Mouse (Mus musculus) brain, adult 2 months (tissue): ENCODE results near the gene Dnal4.

ENCODE experiments used
- DNase-seq: peaks from one replicate; pipeline ENCODE4 v3.0.0; 2011; ENCODE audit warnings: low read depth, low spot score

The Dnal4 gene

DNA sequence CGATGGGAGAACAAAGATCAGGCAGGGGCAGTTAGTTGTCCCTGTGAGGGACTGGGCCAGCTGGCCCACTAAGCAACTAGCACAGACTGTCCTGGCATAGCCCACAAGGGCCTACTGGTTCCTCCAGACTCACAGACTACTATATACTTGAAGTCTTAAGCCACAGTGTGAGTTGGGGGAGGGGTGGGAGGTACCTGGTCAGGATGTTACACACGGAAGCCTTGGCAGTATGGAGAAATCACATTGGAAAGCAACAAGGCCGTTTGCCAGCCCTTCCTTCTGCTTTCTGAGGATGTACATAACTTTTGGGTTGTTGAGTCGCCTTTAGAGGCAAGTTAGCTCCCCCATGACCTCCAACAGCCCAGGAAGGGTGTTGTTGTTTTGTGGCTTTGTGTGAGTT, 44.0 kb downstream of the Dnal4 start:
- no peak for DNase-seq

DNA sequence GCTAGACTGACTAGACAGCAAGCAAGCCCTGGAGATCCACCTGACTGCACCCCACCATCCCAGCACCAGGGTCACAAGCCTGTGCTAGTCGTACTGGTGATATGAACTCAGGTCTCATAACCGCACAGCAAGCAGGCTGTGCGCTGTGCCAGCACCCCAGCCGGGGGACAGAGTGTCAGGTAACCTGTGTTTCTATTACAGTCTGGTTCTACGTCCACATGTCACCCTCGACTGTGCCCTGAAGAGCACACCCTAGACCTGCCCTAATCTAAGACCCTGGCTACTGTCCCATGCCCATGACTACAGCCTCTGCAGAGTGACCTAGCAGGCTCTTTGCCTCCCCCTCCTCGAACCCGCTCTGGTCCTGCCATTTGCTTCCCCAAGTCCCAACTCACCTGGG, 44.5 kb downstream of the Dnal4 start:
- DNase-seq = no peak

DNA sequence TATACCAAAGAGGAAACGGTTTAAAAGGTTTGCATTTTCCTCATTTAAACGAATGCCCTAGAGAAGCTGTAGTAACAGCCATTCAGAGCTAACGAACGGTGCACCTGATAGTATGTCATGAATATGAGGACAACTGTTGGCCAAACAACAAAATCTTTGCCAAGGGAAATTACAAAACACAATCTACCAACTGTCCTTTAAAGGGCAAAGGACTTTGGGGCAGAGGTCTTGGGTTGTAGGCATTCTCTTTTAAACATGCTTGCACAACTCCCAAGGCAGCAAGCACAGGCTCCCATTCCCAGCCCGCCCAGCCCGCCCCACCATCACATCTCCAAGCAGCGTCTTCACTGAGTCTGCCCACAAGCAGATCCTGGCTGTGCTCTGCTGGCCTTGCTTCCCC, 46.1 kb downstream of the Dnal4 start:
- no peak for DNase-seq

DNA sequence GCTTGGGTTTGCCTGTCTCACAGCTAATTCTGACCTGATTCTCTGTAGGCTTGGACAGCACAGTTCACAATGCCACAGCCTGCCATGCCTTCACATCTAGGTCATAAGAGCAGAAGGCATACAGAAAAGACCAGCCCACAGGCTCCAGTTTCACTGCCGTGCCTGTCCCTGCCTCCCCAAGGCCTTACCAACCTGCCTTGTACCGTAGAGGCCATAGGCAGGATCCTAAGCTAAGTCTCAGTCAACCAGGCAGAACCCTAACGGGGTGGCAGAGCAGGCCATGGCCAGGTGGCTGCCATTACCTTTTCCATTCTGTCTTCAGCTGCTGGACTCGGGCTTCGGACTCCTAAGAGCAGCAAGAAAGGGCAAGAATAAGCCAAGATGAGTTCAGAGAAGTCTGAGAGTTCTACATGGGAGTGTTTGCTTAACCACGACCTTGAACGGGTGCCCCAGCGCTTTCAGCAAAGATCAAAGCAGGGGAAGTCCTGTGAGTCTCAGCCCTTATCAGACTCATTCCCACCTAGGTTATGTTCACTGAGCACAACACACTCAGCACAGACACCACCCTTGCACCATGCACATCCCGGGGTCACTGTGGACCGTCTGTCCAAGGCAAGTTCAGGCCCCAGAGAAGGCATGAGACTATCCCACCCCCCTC, 48.8 kb downstream of the Dnal4 start:
- no peak for DNase-seq

DNA sequence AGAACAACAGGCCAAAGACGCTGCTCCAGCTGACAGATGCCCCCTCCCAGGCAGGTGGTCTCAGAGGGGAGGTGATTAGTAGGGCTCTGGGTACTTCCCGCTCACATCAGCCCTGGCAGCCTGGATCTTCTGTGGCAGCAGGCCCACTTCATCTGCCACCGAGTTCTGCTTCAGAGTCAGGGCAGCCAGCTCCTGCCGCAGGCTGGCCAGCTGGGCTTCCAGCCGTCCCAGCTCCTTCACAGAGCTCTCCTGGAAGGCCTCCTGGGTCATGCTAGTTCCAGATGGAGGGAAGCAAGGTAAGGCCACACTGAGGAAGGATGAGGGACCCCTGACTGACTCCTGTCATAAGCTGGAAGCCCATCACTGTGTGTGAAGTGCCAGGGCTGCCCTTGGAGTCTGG, 49.3 kb downstream of the Dnal4 start:
- DNase-seq = no peak

DNA sequence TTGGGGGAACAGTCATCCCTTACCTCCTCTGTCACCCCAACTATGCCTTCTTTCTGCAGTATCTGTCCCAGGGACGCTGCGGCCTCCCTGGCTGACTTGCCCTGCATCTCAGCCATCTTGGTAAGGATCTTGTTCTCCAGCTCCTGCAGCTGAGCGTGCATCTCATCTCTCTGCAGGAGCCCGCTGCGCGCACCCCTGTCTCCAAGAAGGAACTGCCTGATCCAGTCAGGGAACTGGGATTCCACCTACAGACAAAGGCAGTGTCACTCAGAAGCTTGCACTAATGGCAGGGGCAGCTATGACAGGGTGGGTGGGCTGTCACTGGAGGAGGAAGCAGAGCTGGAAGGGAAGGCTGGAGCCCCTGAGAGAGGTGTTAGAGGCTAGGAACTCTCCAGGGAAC, 49.8 kb downstream of the Dnal4 start:
- peak; percentile 78 for DNase-seq

DNA sequence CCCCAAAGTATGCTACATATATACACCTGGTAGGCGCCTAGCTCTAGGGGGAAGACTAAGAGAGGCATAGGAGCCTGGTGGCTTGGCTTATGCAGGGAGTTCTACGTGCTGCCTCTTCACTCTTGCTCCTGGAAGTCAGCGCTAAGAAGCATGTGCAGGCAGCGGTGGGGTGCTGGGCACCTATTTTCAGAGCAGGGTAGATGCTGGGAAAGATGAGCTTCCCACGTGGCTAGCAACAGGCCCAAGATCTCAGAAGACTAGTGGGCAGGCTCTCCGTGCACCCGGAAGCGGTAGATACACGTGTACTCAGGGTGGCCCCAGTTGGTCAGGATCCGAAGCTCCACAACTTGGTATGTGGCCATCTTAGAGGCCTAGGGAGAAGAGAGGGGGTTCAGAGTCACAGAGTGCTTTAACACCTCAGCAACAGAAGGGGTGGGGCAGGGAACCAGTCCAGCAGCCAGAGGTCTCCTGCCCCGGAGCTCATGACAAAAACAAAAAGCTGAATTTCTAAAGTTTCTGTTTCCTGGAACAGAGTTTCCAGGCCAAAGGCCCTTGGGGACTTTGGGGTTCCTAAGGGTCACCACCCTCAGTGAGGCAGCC, 52.4 kb downstream of the Dnal4 start:
- DNase-seq = peak; percentile 85

DNA sequence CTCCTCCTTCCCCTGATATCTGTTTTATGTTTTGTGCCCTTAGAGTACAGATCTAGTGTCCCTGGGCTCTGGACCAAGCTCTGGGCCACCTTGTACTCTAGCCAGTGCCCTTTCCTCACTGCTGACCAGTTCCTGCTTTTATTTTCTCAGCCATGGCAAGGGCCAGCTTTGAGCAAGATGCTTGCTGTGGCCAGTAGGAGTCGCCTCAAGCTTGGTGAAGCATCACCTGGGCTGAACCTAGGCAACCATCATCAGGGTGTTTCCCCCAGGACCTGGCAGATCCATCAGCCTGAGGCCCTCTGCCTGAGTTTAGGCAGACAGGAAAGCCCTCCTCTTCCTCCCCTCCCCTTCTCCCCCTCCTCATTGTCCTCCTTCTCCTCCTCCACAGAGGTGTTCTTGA, 54.2 kb downstream of the Dnal4 start:
- DNase-seq = peak; percentile 76

DNA sequence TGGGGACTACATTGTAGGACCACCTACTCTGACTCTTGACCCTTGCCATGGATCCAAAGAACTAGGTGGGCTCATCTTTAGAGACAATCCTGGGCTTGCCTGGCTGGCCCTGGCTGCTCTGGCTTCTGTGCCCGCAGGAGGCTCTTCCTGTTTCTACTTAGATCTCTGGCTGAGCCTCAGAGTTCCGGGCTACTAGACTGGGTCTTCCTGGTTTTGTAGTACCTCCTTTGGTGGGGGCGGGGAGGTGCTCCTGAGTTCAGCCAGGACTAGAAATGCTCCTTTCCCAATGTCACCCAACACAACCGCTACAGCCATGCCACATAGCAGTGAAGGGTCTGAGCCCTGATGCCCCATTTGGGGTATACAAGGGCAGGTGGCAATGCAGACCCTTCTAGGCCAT, 56.9 kb downstream of the Dnal4 start:
- no peak for DNase-seq

DNA sequence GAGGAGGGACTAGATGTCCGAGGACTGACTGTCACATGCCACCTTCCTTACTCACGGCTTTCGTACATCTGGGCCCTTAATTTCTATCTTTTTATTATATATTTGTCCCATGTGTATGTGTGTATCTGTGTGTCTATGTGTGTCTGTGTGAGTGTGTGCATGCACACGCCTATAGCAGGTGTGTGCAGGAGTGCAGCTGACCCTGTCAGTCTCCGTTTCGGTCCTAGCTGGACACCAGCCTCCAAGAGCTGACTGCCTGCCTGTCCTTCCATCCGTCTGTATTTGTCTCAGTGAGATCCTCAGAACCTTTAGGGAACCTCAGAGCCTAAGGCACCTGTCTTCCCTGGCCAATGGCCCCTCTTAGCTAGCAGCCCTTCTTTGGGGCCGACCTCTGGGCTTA, 57.4 kb downstream of the Dnal4 start:
- no peak for DNase-seq

DNA sequence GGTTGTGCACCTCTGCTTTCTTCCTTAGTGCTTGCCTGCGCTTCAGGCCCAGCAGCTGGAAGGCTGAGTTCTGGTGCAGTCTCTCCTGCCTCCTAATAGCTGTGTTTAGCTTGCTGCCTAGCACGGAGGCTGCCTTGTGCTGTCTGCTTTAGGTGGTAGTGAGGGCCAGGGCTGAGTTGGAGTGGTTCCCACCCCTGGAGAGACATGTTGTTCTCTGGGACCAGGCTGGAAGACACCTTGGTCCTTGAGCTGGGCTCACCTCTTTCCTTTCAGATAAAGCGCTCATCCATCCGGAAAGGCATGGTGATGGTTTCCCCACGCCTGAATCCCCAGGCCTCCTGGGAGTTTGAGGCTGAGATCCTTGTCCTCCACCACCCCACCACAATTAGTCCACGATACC, 60.9 kb downstream of the Dnal4 start:
- peak; percentile 67 for DNase-seq

DNA sequence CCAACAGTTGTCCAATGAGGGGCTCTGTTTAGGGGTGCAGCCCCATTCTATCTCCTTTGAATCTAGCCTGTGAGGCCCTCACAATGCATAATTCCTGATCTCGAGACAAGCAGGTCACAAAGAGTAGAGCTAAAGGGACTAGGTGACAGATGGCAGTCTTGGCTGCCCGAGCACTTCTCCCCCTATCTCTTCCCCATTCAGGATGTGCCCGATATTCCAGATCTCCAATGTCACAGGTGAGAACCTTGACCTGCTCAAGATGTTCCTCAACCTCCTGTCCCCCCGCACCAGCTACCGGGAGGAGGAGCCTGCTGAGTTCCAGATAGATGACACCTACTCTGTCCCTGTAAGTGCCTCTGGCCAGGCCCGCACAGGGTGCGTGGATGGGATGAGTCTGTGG, 62.0 kb downstream of the Dnal4 start:
- peak; percentile 85 for DNase-seq
